Mouse (Mus musculus): ENCODE results near the gene Bclaf1. TPM values are rescaled to one million over a fixed set of nuclear protein-coding genes. Genes with fewer than 3 reads are reported as not detected.

Gene Bclaf1
- polyA plus RNA-seq, 1 experiment = 12.5 TPM

GRCm38 (mm10) chr10:20317466-20317865 lies 5.2 kb downstream of the Bclaf1 start:
- Histone ChIP-seq H3K4me3 (no peak overlapping the region), H3ac (ENCODE audit: control insufficient read depth, insufficient read length) (no peak overlapping the region), H3K79me2 (ENCODE audit: control insufficient read depth, insufficient read depth) (peaks cover 96% of the 10 kb centered on the region), H3K27me3 (ENCODE audit: control insufficient read depth, insufficient read depth, insufficient read length) (no peaks in the 10 kb centered on the region), H3K4me2 (ENCODE audit: low read depth) (no peak overlapping the region), H3K36me3 (ENCODE audit: control insufficient read depth, insufficient read depth) (peaks cover 31% of the 10 kb centered on the region)
- TF ChIP-seq USF1 (IDR thresholded peaks at IDR 0.05; ENCODE audit: low read depth) (no peak), TCF12 (IDR thresholded peaks at IDR 0.05; ENCODE audit: insufficient read depth, poor library complexity, severe bottlenecking) (no peak), MYOG (IDR thresholded peaks at IDR 0.05; ENCODE audit: control insufficient read depth in 1 of 3, insufficient read depth in 1 of 3, insufficient read length in 2 of 3, low read depth in 2 of 3) (no peak), TCF3 (IDR thresholded peaks at IDR 0.05; ENCODE audit: insufficient read length, low read depth) (no peak), POLR2A (IDR thresholded peaks at IDR 0.05; ENCODE audit: insufficient read length, low read depth) (no peak), MYOD1 (IDR thresholded peaks at IDR 0.05; ENCODE audit: control insufficient read depth in 1 of 3, insufficient read length in 2 of 3, low read depth in 2 of 3) (no peak), CEBPB (IDR thresholded peaks at IDR 0.05; ENCODE audit: insufficient read depth, poor library complexity, severe bottlenecking) (no peak), E2F4 (IDR thresholded peaks at IDR 0.05; ENCODE audit: insufficient read depth) (no peak)

- Histone ChIP-seq H3ac (ENCODE audit: control insufficient read depth, insufficient read length) (no peak overlapping the region), H3K4me2 (ENCODE audit: low read depth) (no peak overlapping the region), H3K36me3 (ENCODE audit: control insufficient read depth, insufficient read depth) (peaks cover 92% of the 10 kb centered on the region), H3K79me2 (ENCODE audit: control insufficient read depth, insufficient read depth) (peaks cover 48% of the 10 kb centered on the region), H3K27me3 (ENCODE audit: control insufficient read depth, insufficient read depth, insufficient read length) (no peaks in the 10 kb centered on the region), H3K4me3 (no peak overlapping the region)
- TF ChIP-seq POLR2AphosphoS2 (IDR thresholded peaks at IDR 0.05; ENCODE audit: insufficient read length, low read depth) = no peak
- no peak for TF ChIP-seq POLR2A (IDR thresholded peaks at IDR 0.05; ENCODE audit: insufficient read length, low read depth)
- TF ChIP-seq TCF12 (IDR thresholded peaks at IDR 0.05; ENCODE audit: insufficient read depth, poor library complexity, severe bottlenecking) = no peak
- TF ChIP-seq USF1 (IDR thresholded peaks at IDR 0.05; ENCODE audit: low read depth) = no peak
Observed at GRCm38 (mm10) chr10:20326226-20326625, 14.0 kb downstream of the Bclaf1 start.

GRCm38 (mm10) chr10:20331262-20331661 lies 19.0 kb downstream of the Bclaf1 start:
- Histone ChIP-seq H3ac (ENCODE audit: control insufficient read depth, insufficient read length) (no peak overlapping the region), H3K36me3 (ENCODE audit: control insufficient read depth, insufficient read depth) (peaks cover 97% of the 10 kb centered on the region), H3K79me2 (ENCODE audit: control insufficient read depth, insufficient read depth) (peaks cover 30% of the 10 kb centered on the region), H3K4me3 (no peak overlapping the region), H3K27me3 (ENCODE audit: control insufficient read depth, insufficient read depth, insufficient read length) (no peaks in the 10 kb centered on the region), H3K4me2 (ENCODE audit: low read depth) (no peak overlapping the region)
- TF ChIP-seq MAX (IDR thresholded peaks at IDR 0.05; ENCODE audit: low read depth) (no peak), REST (IDR thresholded peaks at IDR 0.05; ENCODE audit: insufficient read depth, insufficient read length) (no peak), TCF12 (IDR thresholded peaks at IDR 0.05; ENCODE audit: insufficient read depth, poor library complexity, severe bottlenecking) (no peak), TCF3 (IDR thresholded peaks at IDR 0.05; ENCODE audit: insufficient read length, low read depth) (no peak), USF1 (IDR thresholded peaks at IDR 0.05; ENCODE audit: low read depth) (no peak), MYOG (IDR thresholded peaks at IDR 0.05; ENCODE audit: control insufficient read depth in 1 of 3, insufficient read depth in 1 of 3, insufficient read length in 2 of 3, low read depth in 2 of 3) (no peak), CEBPB (IDR thresholded peaks at IDR 0.05; ENCODE audit: insufficient read depth, poor library complexity, severe bottlenecking) (no peak), MYOD1 (IDR thresholded peaks at IDR 0.05; ENCODE audit: control insufficient read depth in 1 of 3, insufficient read length in 2 of 3, low read depth in 2 of 3) (no peak), SRF (IDR thresholded peaks at IDR 0.05; ENCODE audit: control insufficient read depth, insufficient read length, low read depth) (no peak), POLR2A (IDR thresholded peaks at IDR 0.05; ENCODE audit: insufficient read length, low read depth) (no peak), POLR2AphosphoS2 (IDR thresholded peaks at IDR 0.05; ENCODE audit: insufficient read length, low read depth) (no peak), E2F4 (IDR thresholded peaks at IDR 0.05; ENCODE audit: insufficient read depth) (no peak)

- no peak overlapping the region for H3K4me2 ChIP-seq (ENCODE audit: low read depth)
- no peak overlapping the region for H3ac ChIP-seq (ENCODE audit: control insufficient read depth, insufficient read length)
- no peaks in the 10 kb centered on the region for H3K27me3 ChIP-seq (ENCODE audit: control insufficient read depth, insufficient read depth, insufficient read length)
- no peak for TF ChIP-seq MAX (IDR thresholded peaks at IDR 0.05; ENCODE audit: low read depth)
- TF ChIP-seq USF1 (IDR thresholded peaks at IDR 0.05; ENCODE audit: low read depth) = no peak
- no peak for TF ChIP-seq POLR2A (IDR thresholded peaks at IDR 0.05; ENCODE audit: insufficient read length, low read depth)
- TF ChIP-seq SRF (IDR thresholded peaks at IDR 0.05; ENCODE audit: control insufficient read depth, insufficient read length, low read depth) = no peak
- TF ChIP-seq POLR2AphosphoS2 (IDR thresholded peaks at IDR 0.05; ENCODE audit: insufficient read length, low read depth) = no peak
- TF ChIP-seq TCF12 (IDR thresholded peaks at IDR 0.05; ENCODE audit: insufficient read depth, poor library complexity, severe bottlenecking) = no peak
- no peak for TF ChIP-seq TCF3 (IDR thresholded peaks at IDR 0.05; ENCODE audit: insufficient read length, low read depth)
- TF ChIP-seq CEBPB (IDR thresholded peaks at IDR 0.05; ENCODE audit: insufficient read depth, poor library complexity, severe bottlenecking) = no peak
- no peak for TF ChIP-seq E2F4 (IDR thresholded peaks at IDR 0.05; ENCODE audit: insufficient read depth)
- TF ChIP-seq MYOD1 (IDR thresholded peaks at IDR 0.05; ENCODE audit: control insufficient read depth in 1 of 3, insufficient read length in 2 of 3, low read depth in 2 of 3) = no peak
- TF ChIP-seq MYOG (IDR thresholded peaks at IDR 0.05; ENCODE audit: control insufficient read depth in 1 of 3, insufficient read depth in 1 of 3, insufficient read length in 2 of 3, low read depth in 2 of 3) = no peak
- no peak for TF ChIP-seq REST (IDR thresholded peaks at IDR 0.05; ENCODE audit: insufficient read depth, insufficient read length)
- peaks cover 96% of the 10 kb centered on the region for H3K36me3 ChIP-seq (ENCODE audit: control insufficient read depth, insufficient read depth)
- no peak overlapping the region for H3K4me3 ChIP-seq
- peaks cover 16% of the 10 kb centered on the region for H3K79me2 ChIP-seq (ENCODE audit: control insufficient read depth, insufficient read depth)
Observed at GRCm38 (mm10) chr10:20337872-20338271, 25.6 kb downstream of the Bclaf1 start.

- no peak overlapping the region for H3K4me3 ChIP-seq
- no peak overlapping the region for H3K4me2 ChIP-seq (ENCODE audit: low read depth)
- H3K27me3 ChIP-seq (ENCODE audit: control insufficient read depth, insufficient read depth, insufficient read length) = no peaks in the 10 kb centered on the region
- no peaks in the 10 kb centered on the region for H3K79me2 ChIP-seq (ENCODE audit: control insufficient read depth, insufficient read depth)
- no peak overlapping the region for H3ac ChIP-seq (ENCODE audit: control insufficient read depth, insufficient read length)
- peaks cover 46% of the 10 kb centered on the region for H3K36me3 ChIP-seq (ENCODE audit: control insufficient read depth, insufficient read depth)
- no peak for TF ChIP-seq SRF (IDR thresholded peaks at IDR 0.05; ENCODE audit: control insufficient read depth, insufficient read length, low read depth)
- no peak for TF ChIP-seq POLR2AphosphoS2 (IDR thresholded peaks at IDR 0.05; ENCODE audit: insufficient read length, low read depth)
- TF ChIP-seq TCF12 (IDR thresholded peaks at IDR 0.05; ENCODE audit: insufficient read depth, poor library complexity, severe bottlenecking) = no peak
- TF ChIP-seq MYOD1 (IDR thresholded peaks at IDR 0.05; ENCODE audit: control insufficient read depth in 1 of 3, insufficient read length in 2 of 3, low read depth in 2 of 3) = no peak
- TF ChIP-seq REST (IDR thresholded peaks at IDR 0.05; ENCODE audit: insufficient read depth, insufficient read length) = no peak
- TF ChIP-seq USF1 (IDR thresholded peaks at IDR 0.05; ENCODE audit: low read depth) = no peak
- no peak for TF ChIP-seq CEBPB (IDR thresholded peaks at IDR 0.05; ENCODE audit: insufficient read depth, poor library complexity, severe bottlenecking)
- TF ChIP-seq MAX (IDR thresholded peaks at IDR 0.05; ENCODE audit: low read depth) = no peak
- TF ChIP-seq TCF3 (IDR thresholded peaks at IDR 0.05; ENCODE audit: insufficient read length, low read depth) = no peak
- no peak for TF ChIP-seq E2F4 (IDR thresholded peaks at IDR 0.05; ENCODE audit: insufficient read depth)
- no peak for TF ChIP-seq POLR2A (IDR thresholded peaks at IDR 0.05; ENCODE audit: insufficient read length, low read depth)
- no peak for TF ChIP-seq MYOG (IDR thresholded peaks at IDR 0.05; ENCODE audit: control insufficient read depth in 1 of 3, insufficient read depth in 1 of 3, insufficient read length in 2 of 3, low read depth in 2 of 3)
Observed at GRCm38 (mm10) chr10:20345736-20346135, 33.5 kb downstream of the Bclaf1 start.

Data from myocyte (in vitro differentiated cells).